Mouse (Mus musculus) olfactory bulb, adult 2 months (tissue): ENCODE data around the gene Eps15.

Experiments used
- CTCF ChIP-seq: fragments of 200-500 bp; IDR thresholded peaks from 2 replicates; pipeline ENCODE4 v1.5.1; 2012; ENCODE audit warnings: low read depth, mild to moderate bottlenecking, low read length, moderate library complexity; ENCODE audit not compliant: insufficient read depth
- POLR2A ChIP-seq: fragments of 200-500 bp; IDR thresholded peaks from 2 replicates; pipeline ENCODE4 v1.6.1; 2012; ENCODE audit warnings: mild to moderate bottlenecking, low read depth, low read length, moderate library complexity; ENCODE audit not compliant: insufficient read depth

GRCm38 (mm10) chr4:109280459-109281160 lies 542 bp downstream of the Eps15 start:
- TF ChIP-seq POLR2A (no peak), CTCF (no peak)
